Mouse (Mus musculus): ENCODE measurements around the gene A730061H03Rik. TPM values are rescaled to one million over a fixed set of nuclear protein-coding genes. Genes with fewer than 3 reads are reported as not detected.

A730061H03Rik gene
- polyA plus RNA-seq, 1 experiment from 2014 or later = 1.2 TPM

DNA sequence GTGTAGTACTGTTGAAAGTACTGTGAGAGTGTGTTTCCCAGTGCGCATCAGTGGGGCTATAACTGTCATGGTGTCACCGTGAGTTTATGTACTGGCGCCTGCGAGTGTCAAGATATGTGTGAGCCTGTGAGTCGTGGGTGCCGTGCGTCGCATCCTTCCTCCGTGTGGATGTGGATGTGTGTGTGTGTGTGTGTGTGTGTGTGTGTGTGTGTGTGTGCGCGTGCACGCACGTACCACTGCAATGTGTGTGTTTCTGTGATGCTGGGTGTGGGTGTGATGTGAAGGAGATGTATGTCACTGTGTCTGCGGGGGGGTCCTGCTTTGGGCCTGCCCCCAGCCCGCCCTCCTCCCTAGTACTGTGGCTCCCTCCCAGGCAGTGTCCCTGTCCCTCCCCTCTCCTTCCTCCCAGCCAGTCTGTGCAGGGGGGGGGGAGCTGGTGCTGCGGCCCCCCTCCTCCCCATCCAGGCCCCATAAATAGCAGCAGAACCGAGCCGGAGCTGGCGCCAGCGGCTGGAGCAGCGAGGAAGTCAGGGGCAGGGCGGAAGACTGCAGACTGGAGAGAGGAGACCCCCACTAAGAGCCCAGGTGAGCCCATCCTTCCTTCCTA lies 50.0 kb downstream of the A730061H03Rik start, which contains the start of gene Cpne6:
Gene Cpne6 (plus strand): TSS at position 321 of the 607 bp plus-strand sequence.
- Histone ChIP-seq H3K27me3 (replicated peaks) (peaks cover 4% of the 10 kb centered on the region; the same call in 1 of the 2 replicates), H3K4me3 (replicated peaks) (no peak within 1 kb of the TSS), H3K4me1 (no peaks in the 10 kb centered on the region), H3K4me2 (no peak within 1 kb of the TSS), H3K27ac (no peak within 1 kb of the TSS), H3K36me3 (no peaks in the 10 kb centered on the region), H3K9ac (no peak within 1 kb of the TSS), H3K9me3 (no peaks in the 10 kb centered on the region)
- 72% methylated on average over 22 of the region's 22 CpGs for WGBS
- no peak for ATAC-seq (ENCODE audit: insufficient read depth, low FRiP score, low read depth)

Other genes starting within 250 kb of the A730061H03Rik start
- 121 TPM in 2 replicates for gene Dhrs4, start 81.6 kb downstream of the A730061H03Rik start, polyA plus RNA-seq (2015; fragmentation: Nextera tagmentation; extraction: Ambion mirVana)
- 2.1 and 2.2 TPM in 2 replicates for gene Carmil3, start 69.8 kb downstream of the A730061H03Rik start, polyA plus RNA-seq (2015; fragmentation: Nextera tagmentation; extraction: Ambion mirVana)
- 0.23 and 0.42 TPM in 2 replicates for gene Cpne6, start 50.0 kb downstream of the A730061H03Rik start, polyA plus RNA-seq (2015; fragmentation: Nextera tagmentation; extraction: Ambion mirVana)
- not detected in 2 replicates for gene Nrl, start 35.4 kb downstream of the A730061H03Rik start, polyA plus RNA-seq (2015; fragmentation: Nextera tagmentation; extraction: Ambion mirVana)
- 48.5 and 52.8 TPM in 2 replicates for gene Pck2, start 20.1 kb downstream of the A730061H03Rik start, polyA plus RNA-seq (2015; fragmentation: Nextera tagmentation; extraction: Ambion mirVana)
- gene Dcaf11, start 400 bp downstream of the A730061H03Rik start, polyA plus RNA-seq (2015; fragmentation: Nextera tagmentation; extraction: Ambion mirVana) = 63.6 and 75.7 TPM in 2 replicates
- 0.50 and 1.2 TPM in 2 replicates for gene Fitm1, start 15.2 kb upstream of the A730061H03Rik start, polyA plus RNA-seq (2015; fragmentation: Nextera tagmentation; extraction: Ambion mirVana)
- 159 and 176 TPM in 2 replicates for gene Psme1, start 17.7 kb upstream of the A730061H03Rik start, polyA plus RNA-seq (2015; fragmentation: Nextera tagmentation; extraction: Ambion mirVana)
- 9.4 and 11.2 TPM in 2 replicates for gene Emc9, start 24.9 kb upstream of the A730061H03Rik start, polyA plus RNA-seq (2015; fragmentation: Nextera tagmentation; extraction: Ambion mirVana)
- gene Psme2, start 30.7 kb upstream of the A730061H03Rik start, polyA plus RNA-seq (2015; fragmentation: Nextera tagmentation; extraction: Ambion mirVana) = 265 and 289 TPM in 2 replicates
- gene Rnf31, start 31.3 kb upstream of the A730061H03Rik start, polyA plus RNA-seq (2015; fragmentation: Nextera tagmentation; extraction: Ambion mirVana) = 16.7 and 18.4 TPM in 2 replicates
- gene Irf9, start 43.2 kb upstream of the A730061H03Rik start, polyA plus RNA-seq (2015; fragmentation: Nextera tagmentation; extraction: Ambion mirVana) = 11.6 and 12.1 TPM in 2 replicates
- gene Rec8, start 57.6 kb upstream of the A730061H03Rik start, polyA plus RNA-seq (2015; fragmentation: Nextera tagmentation; extraction: Ambion mirVana) = 9.2 and 10.7 TPM in 2 replicates
- gene Ipo4, start 75.6 kb upstream of the A730061H03Rik start, polyA plus RNA-seq (2015; fragmentation: Nextera tagmentation; extraction: Ambion mirVana) = 81.1 and 82.4 TPM in 2 replicates
- 1.3 and 1.7 TPM in 2 replicates for gene Gm49378, start 77.5 kb upstream of the A730061H03Rik start, polyA plus RNA-seq (2015; fragmentation: Nextera tagmentation; extraction: Ambion mirVana)
- gene Tm9sf1, start 83.4 kb upstream of the A730061H03Rik start, polyA plus RNA-seq (2015; fragmentation: Nextera tagmentation; extraction: Ambion mirVana) = 123 and 124 TPM in 2 replicates
- 0.40 and 0.59 TPM in 2 replicates for gene Tssk4, start 89.8 kb upstream of the A730061H03Rik start, polyA plus RNA-seq (2015; fragmentation: Nextera tagmentation; extraction: Ambion mirVana)
- gene Mdp1, start 100.1 kb upstream of the A730061H03Rik start, polyA plus RNA-seq (2015; fragmentation: Nextera tagmentation; extraction: Ambion mirVana) = 51.3 and 54.3 TPM in 2 replicates
- gene Gmpr2, start 111.5 kb upstream of the A730061H03Rik start, polyA plus RNA-seq (2015; fragmentation: Nextera tagmentation; extraction: Ambion mirVana) = 53.5 and 54.6 TPM in 2 replicates
- 495 and 515 TPM in 2 replicates for gene Nedd8, start 111.7 kb upstream of the A730061H03Rik start, polyA plus RNA-seq (2015; fragmentation: Nextera tagmentation; extraction: Ambion mirVana)
- 33.9 and 40.4 TPM in 2 replicates for gene Tinf2, start 121.4 kb upstream of the A730061H03Rik start, polyA plus RNA-seq (2015; fragmentation: Nextera tagmentation; extraction: Ambion mirVana)
- gene Tgm1, start 153.5 kb upstream of the A730061H03Rik start, polyA plus RNA-seq (2015; fragmentation: Nextera tagmentation; extraction: Ambion mirVana) = 17.9 and 30.5 TPM in 2 replicates
- gene Rabggta, start 161.9 kb upstream of the A730061H03Rik start, polyA plus RNA-seq (2015; fragmentation: Nextera tagmentation; extraction: Ambion mirVana) = 30.0 and 35.8 TPM in 2 replicates
- gene Dhrs1, start 185.3 kb upstream of the A730061H03Rik start, polyA plus RNA-seq (2015; fragmentation: Nextera tagmentation; extraction: Ambion mirVana) = 92.9 and 96.4 TPM in 2 replicates
- 34.3 and 36.7 TPM in 2 replicates for gene Nop9, start 185.3 kb upstream of the A730061H03Rik start, polyA plus RNA-seq (2015; fragmentation: Nextera tagmentation; extraction: Ambion mirVana)
- 11.8 and 12.9 TPM in 2 replicates for gene Cideb, start 198.1 kb upstream of the A730061H03Rik start, polyA plus RNA-seq (2015; fragmentation: Nextera tagmentation; extraction: Ambion mirVana)
- gene Ltb4r2, start 201.0 kb upstream of the A730061H03Rik start, polyA plus RNA-seq (2015; fragmentation: Nextera tagmentation; extraction: Ambion mirVana) = 0.85 and 0.96 TPM in 2 replicates
- gene Ltb4r1, start 205.6 kb upstream of the A730061H03Rik start, polyA plus RNA-seq (2015; fragmentation: Nextera tagmentation; extraction: Ambion mirVana) = 3.8 and 4.7 TPM in 2 replicates
- gene Adcy4, start 223.7 kb upstream of the A730061H03Rik start, polyA plus RNA-seq (2015; fragmentation: Nextera tagmentation; extraction: Ambion mirVana) = 6.3 and 8.0 TPM in 2 replicates
- 32.0 and 36.9 TPM in 2 replicates for gene Ripk3, start 228.5 kb upstream of the A730061H03Rik start, polyA plus RNA-seq (2015; fragmentation: Nextera tagmentation; extraction: Ambion mirVana)

All from stomach, embryonic 15.5 days (tissue).